Mouse (Mus musculus): ENCODE measurements around the gene Abcc9.

DNA sequence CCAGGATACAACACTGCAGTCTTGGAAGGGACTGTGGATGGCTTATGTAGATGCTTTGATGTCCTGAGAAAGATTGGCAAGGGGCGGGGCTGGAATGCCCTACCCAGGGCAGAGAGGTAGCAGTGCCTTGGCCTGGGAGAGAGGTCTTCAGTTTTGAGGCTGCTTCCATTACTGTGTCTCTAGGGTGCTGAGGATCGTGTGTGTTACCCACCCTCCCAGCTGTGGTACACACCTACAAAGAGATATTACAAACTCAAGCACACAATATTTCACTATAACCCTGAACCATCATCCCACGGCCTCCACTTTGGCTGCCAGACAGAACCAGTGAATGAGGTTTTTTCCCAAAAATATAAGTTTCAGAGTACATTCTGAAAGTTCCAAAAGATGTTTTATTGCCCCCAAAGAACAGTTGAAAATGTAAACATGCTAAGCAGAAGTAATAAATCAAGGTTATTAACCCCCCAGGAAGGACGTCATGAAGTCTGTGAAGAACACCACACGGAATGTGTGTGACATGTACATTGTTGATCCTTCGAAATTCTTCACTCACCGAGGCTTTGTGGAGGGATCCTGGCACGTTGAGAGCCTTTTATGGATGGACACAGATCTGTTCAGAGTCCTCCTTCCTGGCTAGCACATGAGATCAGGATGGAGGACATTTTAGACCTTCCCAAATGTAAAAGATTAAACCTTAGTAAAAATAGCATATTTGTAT is 159.9 kb downstream of the Abcc9 start:
- TF ChIP-seq CTCF (conservative IDR thresholded peaks at IDR 0.05; ENCODE audit: low read length) (no peak), POU5F1 (IDR thresholded peaks at IDR 0.05; ENCODE audit: borderline replicate concordance, low read length) (no peak)
